Mouse (Mus musculus) cerebellum, adult (tissue): Measurements from ENCODE around the gene Smlr1.

ENCODE experiments used
- ATAC-seq: cut with Nextera tagmentation; 2 replicates; pipeline ENCODE4 v1.9.2; 2017; ENCODE audit warnings: mild to moderate bottlenecking, moderate library complexity, mixed read lengths; ENCODE audit not compliant: insufficient number of reproducible peaks, low FRiP score, low TSS enrichment

Smlr1 gene

GRCm38 (mm10) chr10:25535891-25536331 lies at the start of gene Smlr1:
Gene Smlr1 (minus strand): TSS chr10:25536267.
- ATAC-seq = no peak

GRCm38 (mm10) chr10:25584899-25585298 lies 48.8 kb upstream of the Smlr1 start:
- no peak for ATAC-seq

- no peak for ATAC-seq
Observed at GRCm38 (mm10) chr10:25580066-25580465, 44.0 kb upstream of the Smlr1 start.

DNA sequence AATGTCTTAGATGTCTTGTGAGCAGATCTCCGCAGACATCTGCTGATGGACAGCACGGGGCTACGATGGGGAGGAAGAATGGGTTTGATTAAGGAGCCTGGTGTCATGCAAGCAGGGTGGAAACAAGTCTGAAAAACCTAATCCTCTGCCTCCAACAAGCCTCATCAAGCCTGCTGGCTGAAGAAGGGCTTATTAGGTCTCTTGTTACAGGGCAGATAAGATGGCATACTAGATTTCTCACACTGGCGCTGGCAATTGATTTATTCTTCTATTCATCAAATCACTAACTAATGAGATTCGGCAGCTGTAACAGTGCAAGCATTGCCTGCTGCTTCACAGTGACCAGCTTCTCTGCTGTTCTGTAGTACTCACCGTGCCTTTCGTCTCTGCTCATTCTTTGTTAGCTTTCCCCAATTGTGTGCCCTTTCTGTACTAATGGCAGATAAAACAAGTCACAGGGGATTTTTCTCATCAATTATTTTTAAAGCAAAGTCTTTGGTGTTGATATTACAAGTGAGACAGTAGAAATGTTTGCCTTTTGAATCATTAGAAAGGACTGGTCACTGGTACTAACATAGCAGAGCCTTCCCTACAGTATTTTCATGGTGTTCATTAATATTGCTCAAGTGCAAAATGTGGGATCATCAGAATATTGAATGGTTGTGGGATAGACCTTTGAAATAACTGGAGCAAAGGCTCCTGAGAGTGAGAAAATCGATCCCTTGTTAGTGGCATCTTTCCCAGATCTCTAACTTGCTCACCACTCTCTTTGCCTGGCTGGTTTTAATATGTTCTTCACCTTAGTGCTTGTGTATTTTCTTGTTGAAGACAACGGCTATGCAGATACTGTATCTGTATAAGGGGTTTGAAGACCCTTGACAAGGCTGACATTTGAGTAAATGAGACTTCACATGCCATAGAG lies 35.5 kb upstream of the Smlr1 start:
- no peak for ATAC-seq

DNA sequence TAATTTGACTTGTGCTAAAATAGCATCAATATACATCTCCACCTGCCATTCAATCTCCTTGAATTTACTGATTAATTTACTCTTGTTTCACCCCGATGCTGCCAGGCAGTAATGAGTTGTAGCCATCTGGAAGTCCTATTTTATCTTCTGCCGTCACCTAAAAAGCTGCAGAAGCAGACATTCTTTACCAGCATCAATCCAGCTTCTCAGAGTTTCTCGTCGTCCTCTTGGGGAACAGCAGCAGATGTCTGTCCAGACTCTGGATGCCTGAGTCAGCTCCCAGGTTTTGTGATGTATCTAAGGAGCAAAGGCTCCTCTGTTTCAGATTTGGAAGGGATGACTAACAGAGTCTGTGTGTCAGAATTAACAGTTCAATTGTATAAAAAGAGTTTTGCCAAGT lies 16.9 kb upstream of the Smlr1 start:
- no peak for ATAC-seq

DNA sequence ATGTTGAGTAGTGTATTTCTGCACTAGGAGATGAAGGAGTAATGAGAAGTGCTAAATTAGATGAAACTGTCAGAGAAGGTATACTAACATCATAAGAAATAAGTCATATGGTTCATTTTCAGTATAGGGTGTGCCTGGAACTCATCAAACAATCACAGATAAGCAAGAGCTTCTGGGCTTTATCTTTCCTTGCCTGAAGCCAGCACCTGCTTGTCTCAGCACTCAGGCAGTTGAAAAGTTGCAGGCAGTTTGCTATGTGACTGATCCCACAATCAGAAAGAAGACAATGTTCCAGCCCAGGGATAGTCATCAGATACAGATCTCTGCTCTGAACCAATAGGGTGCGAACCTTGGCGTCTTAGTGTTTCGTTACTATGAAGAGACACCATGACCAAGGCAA lies 5.0 kb upstream of the Smlr1 start:
- no peak for ATAC-seq

DNA sequence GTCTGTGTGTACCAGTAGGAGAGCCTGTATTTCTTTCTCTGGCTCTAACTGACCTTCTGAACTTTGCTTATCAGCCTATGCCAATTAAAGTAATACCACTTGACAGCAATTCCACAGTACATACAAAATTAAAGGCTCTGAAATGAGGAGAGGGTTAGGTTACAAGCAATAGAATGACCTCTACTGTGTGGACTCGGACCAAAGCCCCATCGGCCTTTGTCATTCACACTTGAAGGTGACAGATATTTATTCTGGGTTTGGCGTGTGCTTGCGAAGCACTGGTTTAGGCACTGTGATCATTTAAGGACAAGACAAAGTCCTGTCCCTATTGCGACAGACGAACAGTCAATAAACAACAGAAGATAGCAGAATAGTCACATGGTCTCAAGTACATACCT lies 3.7 kb upstream of the Smlr1 start:
- ATAC-seq = no peak

GRCm38 (mm10) chr10:25539146-25539770 lies 3.2 kb upstream of the Smlr1 start:
- no peak for ATAC-seq

- ATAC-seq = no peak
Observed at GRCm38 (mm10) chr10:25538738-25539137, 2.7 kb upstream of the Smlr1 start.

GRCm38 (mm10) chr10:25536621-25537020 lies 554 bp upstream of the Smlr1 start:
- no peak for ATAC-seq

- ATAC-seq = no peak
Observed at GRCm38 (mm10) chr10:25534467-25534866, 1.6 kb downstream of the Smlr1 start.

- ATAC-seq = no peak
Observed at GRCm38 (mm10) chr10:25533513-25534246, 2.4 kb downstream of the Smlr1 start.

- ATAC-seq = no peak
Observed at GRCm38 (mm10) chr10:25533105-25533504, 3.0 kb downstream of the Smlr1 start.

DNA sequence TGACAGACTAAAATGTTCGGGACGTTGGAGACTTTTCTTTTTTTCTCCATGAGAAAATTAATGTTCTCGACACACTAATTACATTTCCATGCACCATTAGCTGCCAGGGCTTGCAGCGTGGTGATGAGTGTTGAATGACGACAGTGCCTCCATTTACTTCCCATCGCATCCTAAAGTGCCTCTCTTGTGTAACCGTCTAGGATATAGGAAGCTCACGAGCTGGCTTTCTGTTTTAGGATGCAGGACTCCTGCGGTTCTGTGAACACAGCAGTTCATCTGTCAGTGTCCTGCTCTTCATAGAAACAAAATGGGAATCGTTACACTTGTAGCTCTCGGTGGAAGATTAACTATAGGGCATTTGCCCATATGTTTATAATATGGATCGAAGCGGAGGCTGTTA lies 4.7 kb downstream of the Smlr1 start:
- ATAC-seq = no peak

DNA sequence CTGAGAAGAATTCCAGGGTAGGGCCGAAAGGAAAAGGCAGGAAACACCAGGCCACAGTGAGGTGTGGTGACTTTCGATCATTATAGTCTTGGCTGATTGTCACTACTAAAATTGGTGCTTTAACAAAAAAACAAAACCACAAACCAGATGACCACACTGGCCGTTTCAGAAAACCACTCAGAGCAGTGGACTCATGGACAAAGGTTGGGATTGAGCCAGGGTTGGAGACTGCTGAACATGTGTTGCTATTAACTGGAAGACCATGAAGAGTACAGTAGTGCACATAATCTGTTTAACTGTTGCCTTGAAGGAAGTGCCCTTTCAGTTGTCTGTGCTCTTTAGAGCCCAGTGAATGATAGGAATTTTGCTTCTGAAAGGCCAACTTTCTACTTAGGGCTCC lies 8.9 kb downstream of the Smlr1 start:
- no peak for ATAC-seq

GRCm38 (mm10) chr10:25526622-25527021 lies 9.4 kb downstream of the Smlr1 start:
- no peak for ATAC-seq

GRCm38 (mm10) chr10:25526156-25526555 lies 9.9 kb downstream of the Smlr1 start:
- no peak for ATAC-seq

DNA sequence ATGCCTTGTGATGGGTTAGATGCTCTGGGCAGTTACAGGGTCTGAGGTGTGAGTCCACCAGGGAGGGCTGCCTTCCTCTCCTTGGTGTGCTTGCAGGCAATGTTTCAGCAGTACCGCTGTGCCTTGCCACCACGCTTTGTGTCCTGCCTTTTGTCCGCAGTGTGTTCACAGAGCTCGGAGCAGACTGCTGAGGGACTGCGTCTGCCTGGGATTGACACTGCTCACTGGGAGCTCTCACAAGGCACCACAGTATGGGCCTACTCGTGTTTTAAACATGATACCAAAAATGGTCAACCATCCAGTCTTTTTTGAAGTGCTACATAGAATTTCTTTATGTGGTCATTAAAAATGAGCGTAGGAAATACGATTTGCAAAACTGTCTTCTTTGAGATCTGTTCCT lies 12.3 kb downstream of the Smlr1 start:
- no peak for ATAC-seq

- ATAC-seq = no peak
Observed at GRCm38 (mm10) chr10:25520428-25520827, 15.6 kb downstream of the Smlr1 start.

DNA sequence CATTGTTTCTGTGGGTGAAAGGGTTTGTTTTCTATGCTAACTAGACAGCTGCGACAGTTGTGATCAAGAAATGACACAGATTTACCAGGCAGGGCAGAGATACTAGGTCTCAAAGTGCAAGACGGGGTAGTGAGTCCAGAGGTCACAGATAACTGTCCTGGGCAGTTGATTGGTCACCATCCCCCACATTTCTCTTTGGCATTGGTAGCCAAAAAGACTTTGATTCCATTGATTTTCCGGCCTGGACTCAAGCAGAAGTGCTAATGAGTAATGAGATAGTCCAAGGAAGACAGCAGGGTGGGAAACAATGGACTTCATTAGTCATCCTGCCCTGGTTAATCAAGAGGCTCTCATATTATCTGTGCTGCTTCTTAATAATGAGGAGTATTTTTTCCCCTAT lies 16.1 kb downstream of the Smlr1 start:
- no peak for ATAC-seq

- ATAC-seq = no peak
Observed at GRCm38 (mm10) chr10:25513821-25514220, 22.2 kb downstream of the Smlr1 start.
